Mouse (Mus musculus) heart, postnatal 0 days (tissue): ENCODE data around the gene Fbh1. TPM values are rescaled to one million over a fixed set of nuclear protein-coding genes. Genes with fewer than 3 reads are reported as not detected.

Source experiments
- ATAC-seq: fragments of 200-750 bp; cut with Nextera tagmentation; 2 replicates; pipeline ENCODE4 v1.8.0; 2017; ENCODE audit warnings: low read depth, moderate number of reproducible peaks, moderate library complexity; ENCODE audit not compliant: insufficient read depth
- DNase-seq: peaks from one replicate; pipeline ENCODE4 v3.0.0-alpha.2; 2016; ENCODE audit warnings: low spot score
- H3K27ac ChIP-seq: fragments of 300-500 bp; sonication (generic); 2 replicates; pipeline ENCODE4 v1.5.1; 2014; ENCODE audit warnings: low read depth, mild to moderate bottlenecking
- H3K27me3 ChIP-seq: fragments of 300-500 bp; sonication (generic); 2 replicates; pipeline ENCODE4 v1.6.1; 2014; ENCODE audit warnings: low read length, mixed read lengths; ENCODE audit not compliant: control insufficient read depth, insufficient read depth
- H3K36me3 ChIP-seq: fragments of 300-500 bp; sonication (generic); replicated peaks from 2 replicates; pipeline ENCODE4 v1.6.1; 2014; ENCODE audit warnings: low read length, mixed read lengths; ENCODE audit not compliant: control insufficient read depth, insufficient read depth
- H3K4me1 ChIP-seq: fragments of 300-500 bp; sonication (generic); 2 replicates; pipeline ENCODE4 v1.6.1; 2014; ENCODE audit warnings: antibody characterized with exemption; ENCODE audit not compliant: control insufficient read depth, insufficient read depth
- H3K4me2 ChIP-seq: fragments of 300-500 bp; sonication (generic); 2 replicates; pipeline ENCODE4 v1.6.1; 2014; ENCODE audit warnings: low read depth, mild to moderate bottlenecking, low read length, moderate library complexity
- H3K4me3 ChIP-seq: fragments of 300-500 bp; sonication (generic); 2 replicates; pipeline ENCODE4 v1.5.1; 2014; ENCODE audit warnings: low read depth, low read length
- H3K9ac ChIP-seq: fragments of 300-500 bp; sonication (generic); replicated peaks from 2 replicates; pipeline ENCODE4 v1.6.1; 2014; ENCODE audit warnings: low read depth, low read length, mixed read lengths
- H3K9me3 ChIP-seq: fragments of 300-500 bp; sonication (generic); replicated peaks from 2 replicates; pipeline ENCODE4 v1.6.1; 2016; ENCODE audit warnings: low read length; ENCODE audit not compliant: control insufficient read depth
- CTCF ChIP-seq: IDR thresholded peaks from 2 replicates; pipeline ENCODE4 v1.5.1; 2016; ENCODE audit warnings: antibody characterized with exemption, control low read depth, low read depth
- EP300 ChIP-seq: IDR thresholded peaks from 2 replicates; pipeline ENCODE4 v1.6.1; 2016; ENCODE audit warnings: antibody characterized with exemption, low read depth
- WGBS: fragments of 180-500 bp; shearing (Covaris S2); extraction: QIAGEN DNeasy Blood & Tissue Kit; methylation state at CpG from one replicate; pipeline ENCODE4 v1.1.7; 2014; 5-methylcytosine and 5-hydroxymethylcytosine counted together
- polyA plus RNA-seq: library from polyadenylated mRNA; unstranded; fragments of >200 nt; fragmentation: Nextera tagmentation; extraction: Ambion mirVana; gene quantifications from 2 replicates; pipeline ENCODE4 v1.2.1, GENCODE M21; 2015
- total RNA-seq: library from RNA; depleted of rRNA; stranded (reverse); fragments of >200 nt; gene quantifications from 2 replicates; pipeline ENCODE4 v1.2.3, GENCODE M21; 2014; ENCODE audit warnings: low replicate concordance

Fbh1 gene
- total and polyA plus RNA-seq, 2 experiments from 2014 or later, result 77.3 to 94.7 TPM

- TF ChIP-seq CTCF (0 out of 2 replicates have a peak, but pooled peaks have one; percentile 1), EP300 (no peak)
- H3K4me1 ChIP-seq, result peaks cover 19% of the 10 kb centered on the region; the same call in 1 of the 2 replicates
- WGBS, result under 1% methylated on average over 43 of the region's 43 CpGs
- peak; percentile 80 for ATAC-seq
- no peaks in the 10 kb centered on the region for H3K9me3 ChIP-seq
- peaks cover 25% of the 10 kb centered on the region for H3K36me3 ChIP-seq
- peak overlapping the region; percentile 88 for H3K4me3 ChIP-seq
- no peaks in the 10 kb centered on the region for H3K27me3 ChIP-seq
- peak overlapping the region; percentile 84 for H3K9ac ChIP-seq
- peak overlapping the region; percentile 95 for H3K27ac ChIP-seq
- DNase-seq, result peak; percentile 90
- H3K4me2 ChIP-seq, result peak overlapping the region; percentile 77
Observed at GRCm38 (mm10) chr2:11778087-11778823, 873 bp upstream of the Fbh1 start.

- WGBS, result 39% methylated on average over 8 of the region's 8 CpGs
Observed at GRCm38 (mm10) chr2:11776415-11776814, 967 bp downstream of the Fbh1 start.

GRCm38 (mm10) chr2:11775121-11775520 lies 2.3 kb downstream of the Fbh1 start:
- WGBS, result 75% methylated on average over 5 of the region's 5 CpGs
- Histone ChIP-seq H3K9me3 (no peaks in the 10 kb centered on the region), H3K27me3 (no peaks in the 10 kb centered on the region), H3K4me2 (no peak overlapping the region), H3K9ac (no peak overlapping the region), H3K36me3 (no peaks in the 10 kb centered on the region), H3K4me3 (no peak overlapping the region), H3K27ac (no peak overlapping the region), H3K4me1 (peaks cover 29% of the 10 kb centered on the region; the same call in 1 of the 2 replicates)
- no peak for TF ChIP-seq CTCF
- no peak for TF ChIP-seq EP300
- DNase-seq (no peak), ATAC-seq (no peak)

More at GRCm38 (mm10) chr2:11776415-11776814, 967 bp downstream of the Fbh1 start:
- ATAC-seq, result no peak
- no peak for TF ChIP-seq CTCF
- TF ChIP-seq EP300, result no peak
- H3K27ac ChIP-seq, result peak overlapping the region; percentile 95; the same call in 1 of the 2 replicates
- peaks cover 7% of the 10 kb centered on the region; the same call in 1 of the 2 replicates for H3K36me3 ChIP-seq
- no peaks in the 10 kb centered on the region for H3K9me3 ChIP-seq
- H3K4me3 ChIP-seq, result peak overlapping the region; percentile 88
- no peaks in the 10 kb centered on the region for H3K27me3 ChIP-seq
- peaks cover 29% of the 10 kb centered on the region; the same call in 1 of the 2 replicates for H3K4me1 ChIP-seq
- no peak for DNase-seq
- H3K4me2 ChIP-seq, result peak overlapping the region; percentile 70
- H3K9ac ChIP-seq, result peak overlapping the region; percentile 84

- TF ChIP-seq CTCF (no peak), EP300 (no peak)
- H3K9ac ChIP-seq, result no peak overlapping the region
- no peak for DNase-seq
- H3K36me3 ChIP-seq, result peaks cover 5% of the 10 kb centered on the region
- no peak overlapping the region for H3K4me2 ChIP-seq
- H3K27ac ChIP-seq, result no peak overlapping the region
- ATAC-seq, result no peak
- 81% methylated on average over 10 of the region's 10 CpGs for WGBS
- H3K4me3 ChIP-seq, result no peak overlapping the region
- peaks cover 26% of the 10 kb centered on the region; the same call in 1 of the 2 replicates for H3K4me1 ChIP-seq
- H3K9me3 ChIP-seq, result no peaks in the 10 kb centered on the region
- no peaks in the 10 kb centered on the region for H3K27me3 ChIP-seq
Observed at GRCm38 (mm10) chr2:11774426-11774825, 3.0 kb downstream of the Fbh1 start.

GRCm38 (mm10) chr2:11772401-11772800 lies 5.0 kb downstream of the Fbh1 start:
- peaks cover 14% of the 10 kb centered on the region for H3K36me3 ChIP-seq
- no peak overlapping the region for H3K27ac ChIP-seq
- TF ChIP-seq EP300 (no peak), CTCF (no peak)
- no peaks in the 10 kb centered on the region for H3K9me3 ChIP-seq
- H3K27me3 ChIP-seq, result no peaks in the 10 kb centered on the region
- H3K4me3 ChIP-seq, result no peak overlapping the region
- no peak for DNase-seq
- ATAC-seq, result no peak
- H3K4me2 ChIP-seq, result no peak overlapping the region
- 75% methylated on average over 4 of the region's 4 CpGs for WGBS
- no peak overlapping the region for H3K9ac ChIP-seq
- peaks cover 24% of the 10 kb centered on the region; the same call in 1 of the 2 replicates for H3K4me1 ChIP-seq
